Mouse (Mus musculus) ES-Bruce4 (cell line): Measurements from ENCODE around the gene Mllt1. TPM values are rescaled to one million over a fixed set of nuclear protein-coding genes. Genes with fewer than 3 reads are reported as not detected.
"Not testable (repeated sequence)": the region's sequence is repeated elsewhere in the genome, so short reads cannot be mapped to it uniquely, and the experiment has no call there.

ENCODE experiments used
- H3K27ac ChIP-seq: 2 replicates; pipeline ENCODE4 v1.5.1; 2012; ENCODE audit warnings: low read length, inconsistent platforms; ENCODE audit not compliant: insufficient read depth
- H3K27me3 ChIP-seq: 2 replicates; pipeline ENCODE4 v1.6.1; 2012; ENCODE audit warnings: mild to moderate bottlenecking, low read length, inconsistent platforms; ENCODE audit not compliant: control insufficient read depth, poor library complexity, insufficient read depth, severe bottlenecking
- H3K36me3 ChIP-seq: 2 replicates; pipeline ENCODE4 v1.6.1; 2012; ENCODE audit warnings: inconsistent platforms, mild to moderate bottlenecking, low read length, moderate library complexity; ENCODE audit not compliant: control insufficient read depth, poor library complexity, insufficient read depth, severe bottlenecking
- H3K4me1 ChIP-seq: one replicate; pipeline ENCODE4 v1.8.1; 2011; ENCODE audit warnings: low read length; ENCODE audit not compliant: control insufficient read depth, insufficient read depth
- H3K4me3 ChIP-seq: 2 replicates; pipeline ENCODE4 v1.5.1; 2011; ENCODE audit warnings: low read depth, mild to moderate bottlenecking, low read length
- H3K9ac ChIP-seq: 2 replicates; pipeline ENCODE4 v1.6.1; 2012; ENCODE audit warnings: low read depth, mild to moderate bottlenecking, inconsistent platforms; ENCODE audit not compliant: poor library complexity, severe bottlenecking
- H3K9me3 ChIP-seq: replicated peaks from 2 replicates; pipeline ENCODE4 v1.6.1; 2012; ENCODE audit warnings: mild to moderate bottlenecking, low read length, inconsistent platforms; ENCODE audit not compliant: control insufficient read depth, poor library complexity, insufficient read depth, severe bottlenecking
- CTCF ChIP-seq: IDR thresholded peaks from one replicate; pipeline ENCODE4 v1.8.1; 2011; ENCODE audit warnings: low read depth, low read length
- EP300 ChIP-seq: IDR thresholded peaks from 2 replicates; pipeline ENCODE4 v1.6.1; 2011; ENCODE audit warnings: low read depth, low read length; ENCODE audit not compliant: insufficient read depth
- POLR2A ChIP-seq: IDR thresholded peaks from one replicate; pipeline ENCODE4 v1.8.1; 2011; ENCODE audit warnings: low read length; ENCODE audit not compliant: insufficient read depth
- polyA plus RNA-seq: library from polyadenylated mRNA; stranded (reverse); fragments of >200 nt; gene quantifications from 2 replicates; pipeline ENCODE4 v1.2.4, GENCODE M21; 2011; ENCODE audit warnings: low read depth; ENCODE audit not compliant: missing spikeins, insufficient read depth, insufficient read length

Gene Mllt1
- polyA plus RNA-seq, 1 experiment = 20.7 TPM

GRCm38 (mm10) chr17:56929530-56929929, 5.7 kb downstream of the Mllt1 start:
- Histone ChIP-seq H3K27me3 (no peaks in the 10 kb centered on the region), H3K36me3 (no peaks in the 10 kb centered on the region), H3K9me3 (no peaks in the 10 kb centered on the region), H3K27ac (no peak overlapping the region), H3K4me1 (peaks cover 3% of the 10 kb centered on the region), H3K9ac (no peak overlapping the region), H3K4me3 (no peak overlapping the region)
- TF ChIP-seq POLR2A = no peak
- no peak for TF ChIP-seq EP300
- TF ChIP-seq CTCF = no peak

- H3K9me3 ChIP-seq = no peaks in the 10 kb centered on the region
- no peak for TF ChIP-seq EP300
- no peak for TF ChIP-seq POLR2A
- no peak for TF ChIP-seq CTCF
- H3K27me3 ChIP-seq = no peaks in the 10 kb centered on the region
- H3K4me3 ChIP-seq = no peak overlapping the region
- H3K4me1 ChIP-seq = peaks cover 3% of the 10 kb centered on the region
- no peak overlapping the region for H3K9ac ChIP-seq
- H3K36me3 ChIP-seq = no peaks in the 10 kb centered on the region
- no peak overlapping the region for H3K27ac ChIP-seq
These were observed 6.1 kb downstream of the Mllt1 start for GRCm38 (mm10) chr17:56929101-56929500.

- H3K27me3 ChIP-seq = no peaks in the 10 kb centered on the region
- H3K36me3 ChIP-seq = no peaks in the 10 kb centered on the region; the same call in 1 of the 2 replicates
- no peak overlapping the region for H3K27ac ChIP-seq
- H3K9me3 ChIP-seq = no peaks in the 10 kb centered on the region
- no peak overlapping the region for H3K4me3 ChIP-seq
- H3K9ac ChIP-seq = no peak overlapping the region
- H3K4me1 ChIP-seq = no peaks in the 10 kb centered on the region
- TF ChIP-seq EP300 = no peak
- TF ChIP-seq POLR2A = no peak
- TF ChIP-seq CTCF = no peak
These were observed 9.2 kb downstream of the Mllt1 start for GRCm38 (mm10) chr17:56925998-56926397.

DNA sequence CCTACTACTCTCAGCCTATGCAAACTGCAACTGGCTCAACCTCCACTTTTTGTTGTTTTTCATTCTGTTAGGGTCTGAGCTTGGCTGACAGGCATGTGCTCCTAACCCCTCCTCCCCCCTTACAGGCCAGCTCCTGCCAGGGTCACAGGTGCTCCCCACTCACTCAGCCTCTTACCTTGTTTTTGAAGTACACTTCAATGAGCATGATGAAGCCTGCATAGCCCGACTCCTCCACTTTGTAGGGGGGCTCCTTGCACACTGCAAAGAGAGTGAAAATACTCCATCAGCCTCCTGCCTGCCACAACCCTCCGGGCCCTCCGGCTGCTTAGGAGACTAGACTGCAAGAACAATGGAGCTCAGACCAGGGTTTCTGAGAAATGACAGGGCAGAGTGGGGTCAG, 15.5 kb downstream of the Mllt1 start:
- Histone ChIP-seq H3K9ac (no peak overlapping the region), H3K4me3 (no peak overlapping the region), H3K36me3 (peaks cover 9% of the 10 kb centered on the region), H3K4me1 (no peaks in the 10 kb centered on the region), H3K27ac (no peak overlapping the region), H3K9me3 (no peaks in the 10 kb centered on the region), H3K27me3 (no peaks in the 10 kb centered on the region)
- no peak for TF ChIP-seq EP300
- TF ChIP-seq POLR2A = no peak
- no peak for TF ChIP-seq CTCF

GRCm38 (mm10) chr17:56917166-56917565, 18.0 kb downstream of the Mllt1 start:
- no peak overlapping the region for H3K27ac ChIP-seq
- no peaks in the 10 kb centered on the region for H3K27me3 ChIP-seq
- no peaks in the 10 kb centered on the region for H3K9me3 ChIP-seq
- no peak overlapping the region for H3K9ac ChIP-seq
- no peaks in the 10 kb centered on the region for H3K4me1 ChIP-seq
- no peak overlapping the region for H3K4me3 ChIP-seq
- TF ChIP-seq EP300 = no peak
- TF ChIP-seq POLR2A = no peak
- TF ChIP-seq CTCF = no peak
- peaks cover 9% of the 10 kb centered on the region for H3K36me3 ChIP-seq

DNA sequence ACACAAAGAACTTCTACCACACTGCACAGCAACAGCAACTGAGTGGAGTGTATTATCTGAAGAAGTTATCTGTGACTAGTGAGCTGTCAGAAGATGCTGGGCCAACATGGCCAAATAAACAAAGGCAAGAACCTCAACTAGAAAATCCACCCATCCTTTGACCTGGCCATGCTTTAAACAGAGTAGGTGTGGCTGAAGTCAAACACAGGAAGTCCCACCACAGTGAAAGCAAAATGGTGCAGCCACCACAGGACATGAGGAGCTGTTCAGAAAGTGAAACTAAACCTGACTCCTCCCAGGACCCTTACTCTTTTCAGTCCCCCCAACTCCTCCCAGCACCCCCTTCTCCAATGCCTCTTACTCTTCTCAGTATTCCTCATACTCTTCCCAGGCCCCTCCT, 21.8 kb downstream of the Mllt1 start:
- TF ChIP-seq POLR2A (no peak), CTCF (no peak), EP300 (no peak)
- H3K27ac ChIP-seq = no peak overlapping the region
- H3K27me3 ChIP-seq = no peaks in the 10 kb centered on the region
- no peak overlapping the region for H3K9ac ChIP-seq
- H3K36me3 ChIP-seq = peaks cover 3% of the 10 kb centered on the region
- H3K4me1 ChIP-seq = no peaks in the 10 kb centered on the region
- no peak overlapping the region for H3K4me3 ChIP-seq
- no peaks in the 10 kb centered on the region for H3K9me3 ChIP-seq

GRCm38 (mm10) chr17:56913023-56913422, 22.2 kb downstream of the Mllt1 start:
- TF ChIP-seq EP300 (no peak), POLR2A (no peak), CTCF (no peak)
- Histone ChIP-seq H3K27ac (no peak overlapping the region), H3K9ac (no peak overlapping the region), H3K9me3 (no peaks in the 10 kb centered on the region), H3K4me3 (no peak overlapping the region), H3K4me1 (no peaks in the 10 kb centered on the region), H3K27me3 (no peaks in the 10 kb centered on the region), H3K36me3 (peaks cover 2% of the 10 kb centered on the region)

DNA sequence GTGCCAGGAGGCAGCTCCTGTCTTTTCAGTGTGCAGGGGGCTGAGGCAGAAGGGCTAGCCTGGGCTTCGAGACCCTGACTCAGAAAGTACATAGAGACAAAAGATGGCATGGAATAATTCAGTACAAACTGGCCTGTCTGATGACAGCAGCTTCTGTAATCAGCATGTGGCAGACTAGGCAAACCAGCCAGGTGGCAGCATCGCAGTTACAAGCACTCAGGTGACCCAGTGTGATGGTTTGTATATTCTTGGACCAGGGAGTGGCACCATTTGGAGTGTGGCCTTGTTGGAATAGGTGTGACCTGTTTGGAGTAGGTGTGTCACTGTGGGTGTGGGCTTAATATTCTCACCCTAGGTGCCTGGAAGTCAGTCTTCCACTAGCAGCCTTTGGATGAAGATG, 25.5 kb downstream of the Mllt1 start:
- H3K4me3 ChIP-seq, H3K9ac ChIP-seq, H3K9me3 ChIP-seq, H3K27ac ChIP-seq, H3K27me3 ChIP-seq, H3K4me1 ChIP-seq, H3K36me3 ChIP-seq: not testable (repeated sequence)
